9 mouse cellular contexts compared by ENCODE assay signal in genomic region chr14:103679395-103680217, GRCm38 (mm10). TPM values are rescaled to one million over a fixed set of nuclear protein-coding genes. Genes with fewer than 3 reads are reported as not detected.
DNase-seq lines count a peak whose midpoint lies in the region; ATAC-seq lines count a peak whose summit lies in the region.
"Had no signal": no experiment of that assay in that cellular context is flagged by ENCODE, and none has a peak within 500 bp of the region (broad histone marks: within the 10 kb centered on the region; RNA-seq: fewer than 3 reads in every experiment).

No protein-coding gene starts in this region.

- no peaks in the 10 kb centered on the region for H3K27me3 ChIP-seq in liver, embryonic 11.5 days (replicated peaks; ENCODE audit: control insufficient read depth, insufficient read depth, low read length)
- H3K27me3 ChIP-seq in hindbrain, embryonic 14.5 days (ENCODE audit: control insufficient read depth, insufficient read depth, low read length) = no peaks in the 10 kb centered on the region

- H3K27ac ChIP-seq in liver, embryonic 11.5 days (ENCODE audit: low read depth, low read length) = no peak overlapping the region
- peak overlapping the region; percentile 76 for H3K27ac ChIP-seq in hindbrain, embryonic 14.5 days

- H3K9me3 ChIP-seq in liver, embryonic 11.5 days (ENCODE audit: control insufficient read depth, low read length) = no peaks in the 10 kb centered on the region
- H3K9me3 ChIP-seq in hindbrain, embryonic 14.5 days (ENCODE audit: control insufficient read depth, low read length) = no peaks in the 10 kb centered on the region

- DNase-seq in cerebellum, adult 9-11 months = peak; percentile 30
- no peak for DNase-seq in cerebellum, postnatal 36 days
- no peak for DNase-seq in liver, embryonic 11.5 days (ENCODE audit: low spot score)
- no peak for DNase-seq in liver
- DNase-seq in hindbrain, embryonic 14.5 days (ENCODE audit: low spot score) = no peak
- DNase-seq in retina, postnatal 1 day = peak; percentile 49
- no peak for DNase-seq in natural killer cell, adult 2 months (ENCODE audit: low spot score in 2 of 2)
- no peak for DNase-seq in gastrocnemius, adult 8-10 months (ENCODE audit: low spot score in 2 of 2)

- no peak overlapping the region for H3K9ac ChIP-seq in liver, embryonic 11.5 days (ENCODE audit: low read depth, low read length)
- peak overlapping the region; percentile 40 for H3K9ac ChIP-seq in hindbrain, embryonic 14.5 days

- no peaks in the 10 kb centered on the region for H3K4me1 ChIP-seq in liver, embryonic 11.5 days (replicated peaks; ENCODE audit: control insufficient read depth, insufficient read depth, low read length)
- peaks cover 47% of the 10 kb centered on the region for H3K4me1 ChIP-seq in hindbrain, embryonic 14.5 days (replicated peaks; ENCODE audit: control insufficient read depth, insufficient read depth, low read length)

- H3K4me2 ChIP-seq in liver, embryonic 11.5 days = peak overlapping the region; percentile 15; the same call in 1 of the 2 replicates
- H3K4me2 ChIP-seq in hindbrain, embryonic 14.5 days (replicated peaks) = peak overlapping the region; percentile 36

- H3K36me3 ChIP-seq in liver, embryonic 11.5 days (ENCODE audit: control insufficient read depth, insufficient read depth, low read length) = no peaks in the 10 kb centered on the region
- H3K36me3 ChIP-seq in hindbrain, embryonic 14.5 days (replicated peaks; ENCODE audit: control insufficient read depth, insufficient read depth) = no peaks in the 10 kb centered on the region

- no peak overlapping the region for H3K4me3 ChIP-seq in liver, embryonic 11.5 days (ENCODE audit: low read depth, low read length)
- H3K4me3 ChIP-seq in hindbrain, embryonic 14.5 days (replicated peaks; ENCODE audit: low read length) = no peak overlapping the region

- ATAC-seq in liver, embryonic 11.5 days (replicated peaks; ENCODE audit: low FRiP score) = no peak
- ATAC-seq in hindbrain, embryonic 14.5 days (ENCODE audit: low FRiP score) = peak; percentile 64

- 50% methylated on average over 18 of the region's 18 CpGs for WGBS in liver, embryonic 11.5 days
- 13% methylated on average over 18 of the region's 18 CpGs for WGBS in hindbrain, embryonic 14.5 days

RNA-seq across cellular contexts. Expression of gene Slain1, which starts 29.6 kb away (rescaled TPM):
- 0.49 and 0.64 TPM in 2 replicates for polyA plus RNA-seq in liver, embryonic 11.5 days (2014; fragmentation: Nextera tagmentation; extraction: Ambion mirVana)
- 28.4 and 31.6 TPM in 2 replicates for polyA plus RNA-seq in hindbrain, embryonic 14.5 days (2014; fragmentation: Nextera tagmentation; extraction: Ambion mirVana)
- total RNA-seq in gastrocnemius, adult 8-10 months (2022) = not detected
- polyA plus RNA-seq: C2C12 had no signal

Comparison
In these comparisons a context has a peak if more than half of its experiments do, and no peak if none do; other contexts are left out.
1. DNase-seq: peak in cerebellum, adult 9-11 months (single experiment) and retina, postnatal 1 day (single experiment); none in cerebellum, postnatal 36 days (0 of 2), liver, embryonic 11.5 days (single experiment), liver (single experiment), hindbrain, embryonic 14.5 days (single experiment), natural killer cell, adult 2 months (0 of 2) and gastrocnemius, adult 8-10 months (0 of 2).
2. RNA of gene Slain1, which starts 29.6 kb away (polyA plus RNA-seq): 28.4 to 31.6 TPM in hindbrain, embryonic 14.5 days; 0.49 to 0.64 TPM in liver, embryonic 11.5 days; every median in the first group is over 10 times any median in the second.